Mouse (Mus musculus): Measurements from ENCODE around the gene Npepl1.

GRCm38 (mm10) chr2:174063527-174064211, 46.5 kb upstream of the Npepl1 start:
- TF ChIP-seq POLR2A (IDR thresholded peaks at IDR 0.05; ENCODE audit: low read depth, low read length) (no peak), CTCF (IDR thresholded peaks at IDR 0.05; ENCODE audit: extremely low read depth, insufficient read length, insufficient replicate concordance, low read depth, low read length) (no peak)
